Mouse (Mus musculus): ENCODE data around the gene Tgfbr3. TPM values are rescaled to one million over a fixed set of nuclear protein-coding genes. Genes with fewer than 3 reads are reported as not detected.
A peak's percentile ranks its signal among the peaks of the same experiment; 100 is the strongest.

Tgfbr3 gene
- 3.4 and 3.7 TPM in 2 replicates for polyA plus RNA-seq (2015; fragmentation: Nextera tagmentation; extraction: Ambion mirVana)

DNA sequence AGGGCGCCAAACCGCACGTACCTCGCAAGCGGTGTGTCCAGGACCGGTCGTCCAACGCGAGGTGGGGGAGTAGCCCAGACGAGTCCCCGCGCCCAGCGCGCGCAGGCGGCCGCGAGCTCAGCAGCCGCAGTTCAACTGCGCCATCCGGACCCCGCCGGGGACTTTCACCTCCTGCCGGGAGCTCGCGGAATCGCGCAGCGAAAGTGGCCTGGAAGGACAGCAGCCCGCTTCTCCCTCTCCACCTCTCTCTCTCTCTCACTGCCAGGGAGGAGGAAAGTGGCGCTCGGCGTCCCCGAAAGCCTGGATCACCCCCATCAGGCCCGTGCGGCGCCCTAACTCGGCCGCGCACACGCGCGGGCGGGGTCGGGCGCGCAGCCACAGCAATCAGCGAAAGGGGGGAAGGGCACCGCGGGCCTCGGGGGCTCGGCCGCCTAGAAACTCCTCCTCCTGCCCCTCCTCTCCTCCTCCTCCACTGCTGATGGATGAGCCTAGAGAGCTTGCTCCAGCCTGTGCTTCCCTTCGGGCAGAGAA is at the start of gene Tgfbr3:
Tgfbr3 (minus strand) TSS at position 396 of the 531 bp plus-strand sequence.
- H3K27me3 ChIP-seq, result peaks cover 37% of the 10 kb centered on the region
- peak; percentile 95 for ATAC-seq
- peaks cover 13% of the 10 kb centered on the region for H3K4me1 ChIP-seq (replicated peaks)
- peak within 1 kb of the TSS; percentile 80 for H3K9ac ChIP-seq (replicated peaks)
- peak within 1 kb of the TSS; percentile 59; the same call in 1 of the 2 replicates for H3K27ac ChIP-seq
- no peaks in the 10 kb centered on the region for H3K36me3 ChIP-seq
- H3K4me2 ChIP-seq (replicated peaks), result peak within 1 kb of the TSS; percentile 99
- H3K4me3 ChIP-seq (replicated peaks), result peak within 1 kb of the TSS; percentile 76
- no peaks in the 10 kb centered on the region for H3K9me3 ChIP-seq
- under 1% methylated on average over 36 of the region's 54 CpGs for WGBS

DNA sequence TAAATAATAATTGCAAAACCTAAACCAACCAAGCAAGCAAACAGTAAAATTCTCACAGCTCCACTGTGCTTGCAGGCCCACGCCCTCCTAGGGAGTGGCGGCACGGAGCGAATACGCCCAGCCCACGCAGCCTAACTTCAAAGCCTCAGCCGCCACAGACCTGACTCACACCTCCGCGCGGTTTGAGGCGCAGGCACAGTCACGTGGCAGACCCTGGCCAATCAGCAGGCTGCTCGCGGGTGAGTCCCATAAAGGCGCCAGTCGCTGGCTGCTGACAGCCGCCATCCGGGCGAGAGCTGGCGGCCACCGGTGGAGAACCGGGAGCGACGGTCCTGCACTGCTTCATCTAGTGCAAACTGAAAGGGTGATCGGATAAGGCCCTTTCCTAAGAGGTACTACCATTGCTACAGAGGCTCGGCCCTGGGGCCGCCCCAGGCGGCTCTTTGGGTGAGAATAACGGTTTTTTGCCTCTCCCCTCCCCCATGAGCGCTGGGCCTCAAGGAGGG is 41.5 kb upstream of the Tgfbr3 start, which contains the start of gene Brdt:
Brdt (plus strand) TSS at position 244 of the 506 bp plus-strand sequence.
- Histone ChIP-seq H3K27ac (no peak within 1 kb of the TSS), H3K9me3 (no peaks in the 10 kb centered on the region), H3K27me3 (no peaks in the 10 kb centered on the region), H3K4me1 (replicated peaks) (no peaks in the 10 kb centered on the region), H3K9ac (replicated peaks) (no peak within 1 kb of the TSS), H3K36me3 (no peaks in the 10 kb centered on the region), H3K4me2 (replicated peaks) (no peak within 1 kb of the TSS), H3K4me3 (replicated peaks) (no peak within 1 kb of the TSS)
- WGBS, result 90% methylated on average over 30 of the region's 30 CpGs
- ATAC-seq, result no peak

DNA sequence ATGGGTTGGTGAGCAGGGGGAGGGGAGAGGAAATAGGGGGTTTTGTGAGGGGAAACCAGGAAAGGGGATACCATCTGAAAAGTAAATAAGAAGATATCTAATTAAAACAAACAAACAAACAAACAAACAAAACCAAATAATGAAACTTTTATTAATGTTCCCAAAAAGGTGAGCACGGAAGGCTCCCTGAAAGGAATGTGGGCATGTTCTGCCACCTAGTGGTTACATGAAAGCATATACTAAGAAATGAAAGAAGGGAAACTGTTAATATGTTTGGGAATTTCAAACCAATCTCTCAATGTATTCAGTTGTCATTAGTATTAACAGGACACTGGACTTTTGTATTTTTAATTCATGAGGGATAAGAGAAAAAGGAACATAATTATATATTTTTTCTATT is 31.3 kb upstream of the Tgfbr3 start:
- Histone ChIP-seq H3K9me3 (no peaks in the 10 kb centered on the region), H3K27me3 (no peaks in the 10 kb centered on the region), H3K4me2 (replicated peaks) (no peak overlapping the region), H3K4me1 (replicated peaks) (no peaks in the 10 kb centered on the region), H3K36me3 (no peaks in the 10 kb centered on the region), H3K9ac (replicated peaks) (no peak overlapping the region), H3K27ac (no peak overlapping the region), H3K4me3 (replicated peaks) (no peak overlapping the region)
- 8% methylated on average over 1 of the region's 1 CpGs for WGBS
- no peak for ATAC-seq

DNA sequence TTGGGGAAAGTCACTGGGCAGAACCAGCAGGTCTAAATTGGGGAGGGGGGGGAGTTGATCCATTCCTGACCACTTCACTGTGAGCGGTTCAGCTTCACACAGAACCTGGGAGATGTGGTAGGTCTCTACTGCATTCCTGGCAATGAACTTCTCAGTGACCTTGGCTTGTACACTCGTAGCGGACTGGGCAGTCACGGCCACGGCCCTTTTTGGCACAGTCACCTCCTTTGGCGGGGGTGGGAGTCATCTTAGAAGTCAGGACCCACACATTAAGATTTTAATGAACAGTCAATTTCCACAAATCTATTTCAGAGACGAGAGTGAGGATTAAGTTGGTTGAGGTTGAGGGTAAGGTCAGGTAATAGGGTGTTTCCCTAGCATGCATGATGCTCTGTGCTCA is 27.7 kb upstream of the Tgfbr3 start:
- WGBS, result 96% methylated on average over 7 of the region's 7 CpGs

DNA sequence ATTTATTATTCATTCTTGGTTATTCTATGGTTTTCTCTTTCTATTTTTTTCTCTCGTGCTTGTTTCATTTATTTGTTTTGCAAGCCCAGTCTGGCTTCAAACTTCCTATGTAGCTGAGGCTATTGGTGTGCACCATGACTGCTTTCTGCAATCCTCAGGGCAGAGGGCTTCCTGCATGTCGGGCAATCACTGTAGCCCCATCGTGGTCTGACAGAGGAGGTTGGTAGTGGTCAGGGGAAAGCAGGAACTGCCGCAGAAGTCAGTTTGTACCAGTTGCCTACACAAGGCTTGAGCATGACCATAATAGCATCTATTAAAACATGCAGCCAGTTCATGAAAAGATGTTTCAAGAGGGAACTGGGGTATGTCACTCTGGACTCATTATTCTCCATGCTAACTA is 18.0 kb upstream of the Tgfbr3 start:
- no peak overlapping the region for H3K4me2 ChIP-seq (replicated peaks)
- H3K27me3 ChIP-seq, result 0 out of 2 replicates have a peak, but pooled peaks cover 4% of the 10 kb centered on the region
- WGBS, result 80% methylated on average over 4 of the region's 4 CpGs
- H3K9me3 ChIP-seq, result no peaks in the 10 kb centered on the region
- no peak for ATAC-seq
- no peak overlapping the region for H3K4me3 ChIP-seq (replicated peaks)
- no peak overlapping the region for H3K27ac ChIP-seq
- no peak overlapping the region for H3K9ac ChIP-seq (replicated peaks)
- H3K36me3 ChIP-seq, result no peaks in the 10 kb centered on the region
- no peaks in the 10 kb centered on the region for H3K4me1 ChIP-seq (replicated peaks)

More for the DNA sequence above, 27.7 kb upstream of the Tgfbr3 start:
- no peaks in the 10 kb centered on the region for H3K36me3 ChIP-seq
- H3K9me3 ChIP-seq, result no peaks in the 10 kb centered on the region
- H3K27me3 ChIP-seq, result no peaks in the 10 kb centered on the region
- H3K4me2 ChIP-seq (replicated peaks), result no peak overlapping the region
- ATAC-seq, result no peak
- no peak overlapping the region for H3K4me3 ChIP-seq (replicated peaks)
- no peak overlapping the region for H3K9ac ChIP-seq (replicated peaks)
- no peak overlapping the region for H3K27ac ChIP-seq
- no peaks in the 10 kb centered on the region for H3K4me1 ChIP-seq (replicated peaks)

DNA sequence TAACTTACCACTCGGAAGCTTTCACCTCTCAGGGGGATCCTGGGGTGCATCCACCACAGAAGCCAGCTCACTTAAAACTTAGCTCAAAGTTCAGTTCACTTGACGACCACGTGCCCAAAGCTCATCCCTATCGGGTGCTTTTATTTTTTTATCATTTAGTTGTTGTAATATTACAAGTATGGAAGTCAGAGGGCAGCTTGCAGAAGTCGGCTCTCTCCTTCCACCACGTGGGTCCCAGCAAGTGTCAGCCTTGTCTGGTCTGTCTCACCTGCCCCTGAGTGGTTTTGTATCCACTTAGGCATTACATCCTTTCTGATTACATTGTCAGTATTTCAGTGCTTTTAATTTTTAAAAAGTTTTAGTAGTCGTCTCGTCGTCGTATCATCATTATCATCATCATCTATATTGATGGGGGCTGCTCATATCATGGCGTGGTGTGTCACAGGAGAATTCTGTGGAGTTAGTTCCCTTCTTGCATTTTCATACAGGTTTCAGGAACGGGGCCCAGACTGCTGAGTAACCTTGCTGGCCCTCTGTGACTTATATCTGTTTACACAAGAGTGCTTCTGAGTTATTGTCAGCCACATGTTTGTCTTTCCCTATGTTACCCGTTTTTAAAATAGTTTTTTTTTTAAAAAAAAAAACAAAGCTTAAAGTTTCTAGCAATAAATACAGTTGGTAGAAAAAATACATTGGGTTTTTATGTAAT is 14.8 kb upstream of the Tgfbr3 start:
- no peak for ATAC-seq
- WGBS, result 83% methylated on average over 13 of the region's 13 CpGs
- H3K36me3 ChIP-seq, result no peaks in the 10 kb centered on the region
- 0 out of 2 replicates have a peak, but pooled peaks cover 4% of the 10 kb centered on the region for H3K27me3 ChIP-seq
- no peak overlapping the region for H3K4me2 ChIP-seq (replicated peaks)
- H3K27ac ChIP-seq, result no peak overlapping the region
- H3K9ac ChIP-seq (replicated peaks), result no peak overlapping the region
- H3K4me1 ChIP-seq (replicated peaks), result no peaks in the 10 kb centered on the region
- no peak overlapping the region for H3K4me3 ChIP-seq (replicated peaks)
- H3K9me3 ChIP-seq, result no peaks in the 10 kb centered on the region

DNA sequence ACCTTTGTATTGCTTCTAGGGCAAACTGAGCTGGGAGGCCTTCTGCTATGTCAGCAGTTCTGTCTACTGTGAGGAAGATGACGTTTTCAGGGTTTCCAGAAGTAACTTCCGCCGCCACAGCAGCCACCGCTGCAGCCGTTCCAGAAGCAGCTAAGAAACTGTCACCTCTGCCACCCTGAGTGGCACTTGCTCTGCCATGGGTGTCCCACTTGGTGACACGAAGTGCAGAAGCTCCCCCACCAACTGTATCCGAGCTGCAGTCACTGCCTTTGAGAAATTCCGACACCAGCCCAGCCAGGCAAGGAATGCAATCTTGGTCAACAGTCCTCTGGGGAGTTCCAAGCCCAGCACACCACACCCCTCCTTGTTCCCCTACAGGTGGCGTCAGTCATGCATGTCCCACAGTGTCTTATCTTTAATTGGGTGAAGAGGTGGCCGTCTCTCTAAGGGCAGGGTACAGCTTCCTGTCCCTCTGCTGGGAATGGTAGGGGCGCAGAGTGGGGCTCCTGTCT is 14.0 kb upstream of the Tgfbr3 start:
- Histone ChIP-seq H3K9me3 (no peaks in the 10 kb centered on the region), H3K27me3 (0 out of 2 replicates have a peak, but pooled peaks cover 4% of the 10 kb centered on the region), H3K27ac (no peak overlapping the region), H3K9ac (replicated peaks) (no peak overlapping the region), H3K4me3 (replicated peaks) (no peak overlapping the region), H3K36me3 (no peaks in the 10 kb centered on the region), H3K4me1 (replicated peaks) (no peaks in the 10 kb centered on the region), H3K4me2 (replicated peaks) (no peak overlapping the region)
- 56% methylated on average over 11 of the region's 11 CpGs for WGBS
- ATAC-seq, result no peak

DNA sequence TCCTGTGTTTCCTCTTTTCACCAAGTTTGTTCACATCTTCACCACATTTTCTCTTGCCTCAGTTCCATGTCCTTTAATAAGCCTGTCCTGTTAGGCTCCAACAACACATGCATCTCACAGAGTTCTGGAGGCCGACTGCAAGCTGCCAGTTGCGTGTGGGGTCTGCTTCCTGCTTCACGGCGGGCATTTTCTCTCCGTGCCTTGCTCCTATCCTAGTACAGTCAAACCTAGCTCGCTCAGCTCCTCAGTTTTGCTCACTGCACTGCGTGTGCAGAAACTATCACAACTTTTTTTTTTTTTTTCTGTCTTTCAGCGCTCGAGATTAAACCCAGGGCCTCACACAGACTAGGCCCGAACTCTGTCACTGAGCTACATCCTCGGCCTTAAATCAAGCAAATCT is 9.4 kb upstream of the Tgfbr3 start:
- Histone ChIP-seq H3K27me3 (0 out of 2 replicates have a peak, but pooled peaks cover 4% of the 10 kb centered on the region), H3K9ac (replicated peaks) (no peak overlapping the region), H3K36me3 (no peaks in the 10 kb centered on the region), H3K9me3 (no peaks in the 10 kb centered on the region), H3K27ac (no peak overlapping the region), H3K4me1 (replicated peaks) (peaks cover 7% of the 10 kb centered on the region), H3K4me2 (replicated peaks) (no peak overlapping the region), H3K4me3 (replicated peaks) (no peak overlapping the region)
- ATAC-seq, result no peak
- WGBS, result 88% methylated on average over 11 of the region's 11 CpGs

DNA sequence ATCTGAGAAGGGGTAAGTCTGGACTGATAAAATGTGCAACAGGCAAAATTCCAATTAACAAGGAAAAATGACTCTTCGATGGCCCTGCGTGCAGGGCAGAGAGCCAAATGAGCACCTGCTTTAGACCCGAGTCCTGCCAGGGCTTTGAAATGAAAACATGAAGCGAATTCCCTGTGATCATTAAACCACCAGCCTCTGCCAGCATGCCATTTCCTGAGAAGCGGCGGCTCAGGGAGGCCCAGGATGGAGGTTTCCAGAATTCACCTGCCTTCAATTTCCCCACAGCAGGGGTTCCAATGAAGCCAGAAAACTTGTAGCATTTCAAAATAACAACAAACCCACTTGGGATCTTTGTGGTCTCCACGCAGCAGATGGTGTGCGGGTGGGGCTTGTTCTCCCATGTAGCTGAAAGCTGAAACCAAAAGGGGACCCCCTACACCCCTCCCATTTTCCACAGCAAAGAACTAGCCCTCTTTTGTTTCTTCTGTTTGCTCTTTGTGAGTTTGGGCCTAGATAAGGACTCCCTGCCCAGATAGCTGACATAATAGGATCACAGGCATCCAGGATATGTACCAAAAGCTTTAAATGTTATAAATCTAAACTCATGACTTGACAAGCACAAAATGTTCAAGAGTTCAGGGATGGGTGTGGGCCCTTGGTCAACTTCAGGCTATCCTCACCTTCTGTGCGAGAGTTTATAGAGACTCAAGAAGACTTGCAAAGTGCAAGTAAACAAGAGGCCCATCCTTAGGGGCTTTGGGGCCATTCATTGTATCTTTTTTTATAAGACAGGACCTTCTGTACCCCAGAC is 7.3 kb upstream of the Tgfbr3 start:
- Histone ChIP-seq H3K4me2 (replicated peaks) (no peak overlapping the region), H3K9ac (replicated peaks) (no peak overlapping the region), H3K27me3 (peaks cover under 1% of the 10 kb centered on the region; the same call in 1 of the 2 replicates), H3K27ac (no peak overlapping the region), H3K36me3 (no peaks in the 10 kb centered on the region), H3K4me1 (replicated peaks) (peaks cover 7% of the 10 kb centered on the region), H3K9me3 (no peaks in the 10 kb centered on the region), H3K4me3 (replicated peaks) (no peak overlapping the region)
- 40% methylated on average over 9 of the region's 9 CpGs for WGBS
- ATAC-seq, result no peak

DNA sequence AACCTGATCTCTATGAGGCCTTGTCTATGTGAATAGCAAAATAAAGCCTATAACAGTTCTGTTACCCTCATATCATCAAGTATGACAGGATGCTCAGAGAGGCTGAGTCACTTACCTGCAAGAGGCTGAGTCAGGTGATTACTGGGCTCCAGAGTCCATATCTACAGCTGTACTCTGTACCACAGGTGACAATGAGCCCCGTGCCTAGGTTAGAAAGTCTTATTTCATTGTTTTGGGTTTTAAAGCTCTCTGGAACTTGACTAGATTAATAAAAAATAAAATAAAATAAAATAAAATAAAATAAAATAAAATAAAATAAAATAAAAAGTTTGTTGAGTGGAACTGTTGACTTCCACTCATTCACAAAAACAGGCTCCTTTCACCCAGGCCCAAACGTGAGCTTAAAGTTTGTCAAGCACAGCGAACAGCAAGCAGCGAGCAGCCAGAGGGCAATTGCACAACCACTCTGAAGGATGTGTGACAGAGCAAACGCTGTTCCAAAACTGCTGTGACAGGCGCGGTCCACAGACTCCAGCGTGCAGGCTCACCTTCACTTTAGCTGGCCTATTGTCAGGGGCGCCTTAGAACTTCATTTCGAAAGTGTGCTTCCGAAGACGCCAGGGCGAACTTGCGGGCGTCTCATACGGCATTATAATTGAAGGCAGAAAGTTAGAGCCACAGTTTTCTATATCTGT is 6.5 kb upstream of the Tgfbr3 start:
- Histone ChIP-seq H3K9me3 (no peaks in the 10 kb centered on the region), H3K27ac (no peak overlapping the region), H3K36me3 (no peaks in the 10 kb centered on the region), H3K9ac (replicated peaks) (no peak overlapping the region), H3K4me1 (replicated peaks) (peaks cover 7% of the 10 kb centered on the region), H3K4me3 (replicated peaks) (no peak overlapping the region), H3K27me3 (peaks cover 8% of the 10 kb centered on the region), H3K4me2 (replicated peaks) (no peak overlapping the region)
- ATAC-seq, result no peak
- WGBS, result 77% methylated on average over 16 of the region's 16 CpGs

DNA sequence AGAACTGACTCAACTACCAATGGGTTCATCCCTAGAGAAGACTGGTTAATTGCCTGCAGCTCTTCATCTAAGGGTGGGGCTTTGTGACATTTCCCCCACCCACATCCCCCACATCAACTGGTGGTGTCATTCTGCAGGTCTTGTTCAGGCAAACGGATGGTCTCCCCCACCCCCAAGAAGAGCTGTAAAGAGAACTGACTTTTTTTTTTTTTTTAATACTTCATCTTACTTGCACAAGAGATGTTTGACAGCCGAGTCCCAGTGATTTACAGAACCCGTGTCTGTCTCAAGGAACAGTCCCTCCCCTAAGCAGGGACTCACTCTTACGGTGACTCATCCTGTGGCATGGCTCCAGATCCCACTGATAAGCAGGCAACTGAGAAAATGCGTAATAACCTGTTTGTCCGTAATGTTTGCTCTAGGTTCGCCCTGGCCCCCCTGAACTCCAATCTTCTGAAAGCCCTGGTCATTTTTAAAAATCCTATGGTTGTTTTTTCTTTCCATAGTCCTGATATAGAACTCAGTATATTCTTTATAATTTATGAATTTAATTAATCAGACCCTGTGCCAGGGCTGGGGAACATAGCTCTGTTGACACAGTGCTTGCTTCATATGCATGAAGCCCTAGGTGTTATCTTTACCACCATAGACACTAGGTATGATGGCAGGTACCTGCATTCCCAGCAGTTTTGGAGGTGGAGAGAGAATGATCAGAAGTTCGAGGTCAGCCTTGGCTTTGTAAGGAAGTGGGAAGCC is 5.8 kb upstream of the Tgfbr3 start:
- Histone ChIP-seq H3K27ac (no peak overlapping the region), H3K4me1 (replicated peaks) (peaks cover 7% of the 10 kb centered on the region), H3K4me3 (replicated peaks) (no peak overlapping the region), H3K27me3 (peaks cover 14% of the 10 kb centered on the region), H3K36me3 (no peaks in the 10 kb centered on the region), H3K9me3 (no peaks in the 10 kb centered on the region), H3K9ac (replicated peaks) (no peak overlapping the region), H3K4me2 (replicated peaks) (no peak overlapping the region)
- 83% methylated on average over 8 of the region's 8 CpGs for WGBS
- ATAC-seq, result no peak
